Mouse (Mus musculus) erythroblast, embryonic 14.5 days (primary cell): Measurements from ENCODE around the gene Hist1h2an. TPM values are rescaled to one million over a fixed set of nuclear protein-coding genes. Genes with fewer than 3 reads are reported as not detected.
"Not testable (repeated sequence)": the region's sequence is repeated elsewhere in the genome, so short reads cannot be mapped to it uniquely, and the experiment has no call there.

ENCODE experiments used
- H3K27me3 ChIP-seq: 2 replicates; pipeline ENCODE4 v1.6.1; 2012; ENCODE audit warnings: inconsistent platforms; ENCODE audit not compliant: control insufficient read depth
- H3K36me3 ChIP-seq: 2 replicates; pipeline ENCODE4 v1.6.1; 2012; ENCODE audit warnings: mild to moderate bottlenecking, inconsistent platforms; ENCODE audit not compliant: control insufficient read depth
- H3K4me1 ChIP-seq: 2 replicates; pipeline ENCODE4 v1.6.1; 2012; ENCODE audit warnings: inconsistent platforms; ENCODE audit not compliant: control insufficient read depth
- H3K4me3 ChIP-seq: replicated peaks from 2 replicates; pipeline ENCODE3; 2012; ENCODE audit warnings: moderate library complexity, mild to moderate bottlenecking, inconsistent platforms
- H3K9me3 ChIP-seq: 2 replicates; pipeline ENCODE4 v1.6.1; 2012; ENCODE audit warnings: low read length, inconsistent platforms, mixed read lengths; ENCODE audit not compliant: control insufficient read depth
- GATA1 ChIP-seq: IDR thresholded peaks from 2 replicates; pipeline ENCODE4 v1.6.1; 2012; ENCODE audit warnings: low read length, inconsistent platforms, mixed read lengths
- TAL1 ChIP-seq: IDR thresholded peaks from 3 replicates; pipeline ENCODE4 v1.6.1; 2012; ENCODE audit warnings: low read length, inconsistent platforms, mixed read lengths
- polyA plus RNA-seq: library from polyadenylated mRNA; stranded (reverse); fragments of >175 nt; gene quantifications from 2 replicates; pipeline ENCODE4 v1.2.3, GENCODE M21; 2012

Gene Hist1h2an
- polyA plus RNA-seq, 1 experiment, result 41.3 TPM

DNA sequence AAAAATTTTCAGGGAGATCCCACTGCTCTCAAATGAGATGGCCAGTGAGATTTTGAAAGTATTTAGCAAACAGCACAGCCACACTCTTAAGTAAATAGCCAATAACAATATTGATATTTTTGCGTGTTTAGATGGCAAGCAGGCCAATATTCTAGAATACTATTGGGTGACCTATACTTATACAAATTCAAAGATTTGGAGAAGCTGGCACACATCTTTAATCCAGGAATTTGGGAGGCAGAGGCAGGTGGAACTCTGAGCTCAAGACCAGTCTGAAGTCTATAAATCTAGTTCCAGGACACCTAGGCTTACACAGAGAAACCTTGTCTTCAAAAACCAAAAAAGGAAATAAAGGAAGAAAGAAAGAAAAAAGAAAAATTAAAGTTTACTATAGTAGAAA is 5.4 kb downstream of the Hist1h2an start:
- Histone ChIP-seq H3K4me3 (peak overlapping the region; percentile 88), H3K9me3 (peaks cover 2% of the 10 kb centered on the region; the same call in 1 of the 2 replicates), H3K4me1 (peaks cover 81% of the 10 kb centered on the region), H3K27me3 (no peaks in the 10 kb centered on the region), H3K36me3 (peaks cover 12% of the 10 kb centered on the region)
- no peak for TF ChIP-seq TAL1
- TF ChIP-seq GATA1, result no peak

DNA sequence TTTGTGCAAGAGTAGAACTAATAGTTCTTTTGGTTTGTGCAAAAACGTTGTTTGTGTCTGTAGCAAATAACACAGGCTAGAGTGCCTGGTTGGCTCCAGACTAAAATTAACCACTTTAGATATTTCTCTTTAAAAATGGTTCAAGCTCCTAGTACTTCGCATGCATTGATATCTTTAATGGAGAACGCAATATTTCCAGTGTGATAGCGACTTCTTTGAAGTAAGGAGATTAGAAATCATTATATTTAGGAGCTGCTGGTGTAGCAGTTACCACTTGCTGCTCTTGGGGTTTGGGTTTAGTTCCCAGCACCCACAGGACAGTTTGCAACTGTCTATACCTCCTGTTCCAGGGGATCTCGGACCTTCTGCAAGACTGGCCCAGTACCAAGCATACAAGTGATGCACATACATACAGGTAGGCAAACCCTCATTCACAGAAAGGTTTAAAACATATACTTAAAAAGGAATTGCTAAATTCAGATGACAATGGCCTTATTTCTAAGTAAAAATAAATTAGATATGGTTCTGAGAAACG is 5.9 kb downstream of the Hist1h2an start:
- H3K4me1 ChIP-seq, result peaks cover 83% of the 10 kb centered on the region
- no peak for TF ChIP-seq GATA1
- no peak for TF ChIP-seq TAL1
- peaks cover 2% of the 10 kb centered on the region; the same call in 1 of the 2 replicates for H3K9me3 ChIP-seq
- peaks cover 18% of the 10 kb centered on the region for H3K36me3 ChIP-seq
- H3K4me3 ChIP-seq, result peak overlapping the region; percentile 88
- no peaks in the 10 kb centered on the region for H3K27me3 ChIP-seq

DNA sequence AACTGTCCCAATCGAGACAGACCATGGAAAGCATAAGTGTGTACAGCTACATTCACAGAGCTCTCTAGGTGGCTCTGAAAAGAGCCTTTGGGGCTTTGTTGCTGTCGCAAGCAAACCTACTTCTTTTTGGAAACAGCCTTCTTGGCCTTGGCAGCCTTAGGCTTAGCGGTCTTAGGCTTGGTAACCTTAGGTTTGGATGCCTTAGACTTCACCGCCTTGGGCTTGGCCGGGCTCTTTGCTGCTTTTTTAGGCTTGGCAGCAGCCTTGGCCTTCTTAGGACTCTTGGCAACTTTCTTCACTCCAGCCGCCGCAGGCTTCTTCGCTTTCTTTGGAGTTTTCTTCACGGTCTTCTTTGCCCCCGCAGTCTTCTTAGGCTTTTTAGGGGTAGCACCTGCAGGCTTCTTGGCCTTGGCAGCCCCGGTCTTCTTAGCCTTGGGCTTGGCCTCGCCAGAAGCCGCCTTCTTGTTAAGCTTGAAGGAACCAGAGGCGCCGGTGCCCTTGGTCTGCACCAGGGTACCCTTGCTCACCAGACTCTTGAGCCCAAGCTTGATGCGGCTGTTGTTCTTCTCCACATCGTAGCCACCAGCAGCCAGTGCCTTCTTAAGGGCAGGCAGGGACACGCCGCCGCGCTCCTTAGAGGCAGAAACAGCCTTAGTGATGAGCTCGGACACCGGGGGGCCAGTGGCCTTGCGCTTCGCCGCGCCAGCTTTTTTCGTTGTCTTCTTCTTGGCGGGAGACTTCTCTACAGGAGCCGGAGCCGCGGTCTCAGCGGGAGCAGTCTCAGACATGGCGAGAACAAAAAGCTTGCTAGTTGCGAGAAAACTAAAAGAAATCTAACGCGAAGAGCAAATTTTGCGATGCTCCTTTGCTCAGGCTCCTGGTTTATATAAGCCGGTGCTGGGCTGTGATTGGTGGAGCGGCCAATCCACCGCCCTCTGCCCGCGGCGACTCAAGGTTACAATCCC is 7.0 kb downstream of the Hist1h2an start, which contains the start of gene Hist1h1b:
Hist1h1b (minus strand) TSS at position 859 of the 965 bp plus-strand sequence.
- Histone ChIP-seq H3K9me3 (peaks cover 2% of the 10 kb centered on the region; the same call in 1 of the 2 replicates), H3K4me1 (peaks cover 79% of the 10 kb centered on the region), H3K4me3 (peak within 1 kb of the TSS; percentile 88), H3K36me3 (peaks cover 24% of the 10 kb centered on the region), H3K27me3 (no peaks in the 10 kb centered on the region)
- TF ChIP-seq TAL1, result no peak
- 0 out of 2 replicates have a peak, but pooled peaks have one; percentile 13 for TF ChIP-seq GATA1

DNA sequence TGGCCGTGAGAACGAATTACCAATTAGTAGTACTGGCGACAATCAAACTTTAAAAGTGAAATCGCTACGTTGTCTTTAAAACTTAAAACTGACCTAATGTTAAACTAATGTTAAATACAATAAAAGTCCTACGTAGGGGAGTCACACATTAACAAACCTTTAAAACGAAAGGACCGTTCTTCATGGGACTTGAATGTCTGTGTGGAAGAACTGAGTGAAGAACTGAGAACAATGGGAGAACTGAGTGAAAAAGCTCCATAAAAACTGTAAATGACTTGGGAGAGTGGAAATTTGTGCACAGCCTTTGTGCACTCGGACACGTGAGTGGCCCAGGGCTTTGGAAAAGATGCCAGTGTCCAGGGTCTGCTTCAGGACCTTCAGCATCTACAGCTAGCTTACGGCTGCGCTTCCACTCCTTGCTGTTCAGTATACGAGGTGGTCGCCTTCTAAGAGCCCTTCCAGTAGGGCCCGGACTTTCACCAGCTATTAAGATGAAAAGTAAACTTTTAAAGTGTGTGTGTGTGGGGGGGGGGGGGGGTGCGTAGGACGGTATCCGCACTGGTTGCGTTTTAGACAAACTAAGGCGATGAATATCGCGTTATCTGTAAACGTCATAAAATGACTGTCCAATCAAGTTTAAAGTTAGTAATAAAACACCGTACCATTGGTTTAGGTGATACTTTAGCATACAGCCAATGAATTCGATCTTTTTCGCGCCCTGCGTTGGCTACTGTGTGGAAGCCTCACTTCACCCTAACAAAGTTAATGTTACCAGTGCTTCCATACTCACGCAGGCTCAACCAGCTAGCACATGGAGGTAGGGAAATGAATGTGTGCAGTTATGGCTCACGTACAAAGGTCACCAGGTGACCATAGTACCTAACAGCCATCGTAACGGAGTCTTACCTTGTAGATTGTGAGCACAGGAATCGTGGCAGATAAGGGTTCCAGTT is 7.9 kb downstream of the Hist1h2an start:
- Histone ChIP-seq H3K27me3 (no peaks in the 10 kb centered on the region), H3K4me1 (peaks cover 73% of the 10 kb centered on the region), H3K36me3 (peaks cover 34% of the 10 kb centered on the region), H3K4me3 (peak overlapping the region; percentile 88), H3K9me3 (peaks cover 2% of the 10 kb centered on the region; the same call in 1 of the 2 replicates)
- TF ChIP-seq GATA1 (no peak), TAL1 (no peak)

DNA sequence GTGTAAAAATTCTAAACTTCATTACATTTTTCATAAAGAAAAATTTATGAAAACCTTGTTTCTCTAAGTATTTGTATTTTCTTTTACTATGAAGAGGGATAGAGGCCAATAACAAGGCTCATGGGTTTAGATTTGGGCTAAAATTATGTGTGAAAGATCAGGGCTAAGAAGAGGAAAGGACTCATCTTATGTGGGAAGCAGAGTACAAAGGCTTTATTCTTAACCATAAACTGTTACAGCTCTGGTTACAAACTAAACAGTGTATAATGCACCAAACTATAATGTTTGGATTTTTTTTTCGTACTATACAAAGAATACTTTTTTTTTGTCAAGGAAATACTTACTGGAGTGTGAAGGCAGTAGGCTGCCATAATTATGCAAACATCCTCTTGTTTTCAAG is 31.3 kb downstream of the Hist1h2an start:
- peaks cover 47% of the 10 kb centered on the region for H3K4me1 ChIP-seq
- no peak for TF ChIP-seq TAL1
- TF ChIP-seq GATA1, result no peak
- peaks cover 7% of the 10 kb centered on the region for H3K36me3 ChIP-seq
- peak overlapping the region; percentile 65 for H3K4me3 ChIP-seq
- no peaks in the 10 kb centered on the region for H3K27me3 ChIP-seq
- H3K9me3 ChIP-seq, result no peaks in the 10 kb centered on the region

DNA sequence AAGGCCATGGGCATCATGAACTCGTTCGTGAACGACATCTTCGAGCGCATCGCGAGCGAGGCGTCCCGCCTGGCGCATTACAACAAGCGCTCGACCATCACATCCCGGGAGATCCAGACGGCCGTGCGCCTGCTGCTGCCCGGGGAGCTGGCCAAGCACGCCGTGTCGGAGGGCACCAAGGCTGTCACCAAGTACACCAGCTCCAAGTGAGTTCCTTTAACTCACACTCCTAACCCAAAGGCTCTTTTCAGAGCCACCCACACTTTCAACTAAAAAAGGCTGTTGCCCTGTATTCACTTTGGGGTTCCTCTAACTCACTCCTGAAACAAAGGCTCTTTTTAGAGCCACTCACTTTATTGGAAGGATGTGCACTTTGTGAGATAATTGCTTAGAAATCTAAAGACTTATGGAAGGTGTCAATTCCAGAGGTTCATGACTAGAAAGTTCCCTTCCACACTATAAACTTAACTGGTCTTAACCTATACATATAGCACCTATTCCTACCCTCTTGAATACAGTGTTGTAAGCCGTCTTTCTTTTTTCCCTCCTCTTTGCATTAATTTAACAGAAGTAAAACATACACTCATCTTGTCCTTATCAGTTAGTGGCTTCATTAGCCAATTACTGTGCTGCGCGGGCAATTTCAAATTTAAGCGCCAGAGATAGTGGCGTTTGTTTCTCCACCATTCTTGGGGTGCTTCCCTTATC is 32.6 kb downstream of the Hist1h2an start:
- H3K9me3 ChIP-seq, H3K27me3 ChIP-seq, H3K36me3 ChIP-seq: not testable (repeated sequence)
- peak; percentile 89 for TF ChIP-seq GATA1
- Histone ChIP-seq H3K4me3 (peak overlapping the region; percentile 65), H3K4me1 (peaks cover 49% of the 10 kb centered on the region)

DNA sequence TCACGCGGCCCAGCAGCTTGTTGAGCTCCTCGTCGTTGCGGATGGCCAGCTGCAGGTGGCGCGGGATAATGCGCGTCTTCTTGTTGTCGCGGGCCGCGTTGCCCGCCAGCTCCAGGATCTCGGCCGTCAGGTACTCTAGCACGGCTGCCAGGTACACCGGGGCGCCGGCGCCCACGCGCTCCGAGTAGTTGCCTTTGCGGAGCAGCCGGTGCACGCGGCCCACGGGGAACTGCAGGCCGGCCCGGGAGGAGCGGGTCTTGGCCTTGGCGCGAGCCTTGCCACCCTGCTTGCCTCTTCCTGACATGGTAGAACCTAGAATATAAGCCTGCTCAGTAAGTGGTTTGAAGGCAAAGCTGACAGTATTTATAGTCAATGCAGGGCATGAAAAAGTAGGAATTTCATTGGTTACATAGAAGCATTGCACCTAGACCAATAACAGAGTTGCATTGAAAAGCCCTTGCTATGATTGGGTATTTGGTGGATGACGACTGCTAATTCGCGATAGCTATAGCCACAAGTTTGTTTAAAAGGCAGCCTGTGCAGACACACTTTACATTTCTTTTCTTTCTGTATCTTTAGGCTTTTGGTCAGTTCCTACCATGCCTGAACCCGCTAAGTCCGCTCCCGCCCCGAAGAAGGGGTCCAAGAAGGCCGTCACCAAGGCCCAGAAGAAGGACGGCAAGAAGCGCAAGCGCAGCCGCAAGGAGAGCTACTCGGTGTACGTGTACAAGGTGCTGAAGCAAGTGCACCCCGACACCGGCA is 33.3 kb downstream of the Hist1h2an start, which contains the start of the genes Hist1h2ak and Hist1h2bn:
Hist1h2ak (minus strand) TSS at position 304 of the 762 bp plus-strand sequence.
Hist1h2bn (plus strand) TSS at position 600 of the 762 bp plus-strand sequence.
- peaks cover 49% of the 10 kb centered on the region for H3K4me1 ChIP-seq
- not testable (repeated sequence) for H3K9me3 ChIP-seq, H3K27me3 ChIP-seq
- peak within 1 kb of the TSS; percentile 65 for H3K4me3 ChIP-seq
- 0 out of 2 replicates have a peak, but pooled peaks have one; percentile 21 for TF ChIP-seq GATA1
- H3K36me3 ChIP-seq, result peaks cover 14% of the 10 kb centered on the region

DNA sequence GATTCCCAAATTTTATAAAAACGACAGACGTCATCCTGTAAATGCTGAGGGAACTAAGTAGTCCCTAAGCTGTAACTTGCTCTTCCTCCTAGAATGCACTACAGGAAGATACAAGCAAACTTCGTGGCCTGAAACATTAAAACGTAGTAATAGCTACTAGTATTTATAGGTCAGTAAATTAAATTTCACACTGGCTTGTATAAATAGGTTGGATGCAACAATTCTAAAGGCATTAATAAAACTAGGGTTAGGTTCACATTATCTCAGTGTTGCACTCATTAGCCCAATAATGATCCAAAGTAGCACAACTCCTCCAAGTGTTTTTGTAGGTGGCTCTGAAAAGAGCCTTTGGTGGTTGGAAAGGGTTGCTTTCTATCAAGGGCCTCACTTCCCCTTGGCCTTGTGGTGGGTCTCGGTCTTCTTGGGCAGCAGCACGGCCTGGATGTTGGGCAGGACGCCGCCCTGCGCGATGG is 33.9 kb downstream of the Hist1h2an start:
- no peaks in the 10 kb centered on the region for H3K9me3 ChIP-seq
- TF ChIP-seq TAL1, result no peak
- no peak for TF ChIP-seq GATA1
- peaks cover 54% of the 10 kb centered on the region for H3K4me1 ChIP-seq
- H3K27me3 ChIP-seq, result no peaks in the 10 kb centered on the region
- peaks cover 19% of the 10 kb centered on the region for H3K36me3 ChIP-seq
- H3K4me3 ChIP-seq, result peak overlapping the region; percentile 64
